Mouse (Mus musculus) testis, adult 2 months (tissue): ENCODE results near the gene Irgc1.

Experiments
- CTCF ChIP-seq: fragments of 200-500 bp; IDR thresholded peaks from 2 replicates; pipeline ENCODE4 v1.5.1; 2012; ENCODE audit warnings: low read depth, mild to moderate bottlenecking, inconsistent platforms, low read length, moderate library complexity; ENCODE audit not compliant: control insufficient read depth, insufficient read depth, insufficient replicate concordance
- POLR2A ChIP-seq: fragments of 200-500 bp; IDR thresholded peaks from 2 replicates; pipeline ENCODE4 v1.6.1; 2012; ENCODE audit warnings: low read depth, mild to moderate bottlenecking, inconsistent platforms, low read length, moderate library complexity; ENCODE audit not compliant: control insufficient read depth

GRCm38 (mm10) chr7:24431713-24432112, 20.4 kb downstream of the Irgc1 start:
- TF ChIP-seq POLR2A (0 out of 2 replicates have a peak, but pooled peaks have one; percentile 38), CTCF (no peak)
